Mouse (Mus musculus) liver, embryonic 11.5 days (tissue): ENCODE measurements at regions not wholly inside any gene's neighbourhood (a gene's known extent, or its start where the extent isn't known, plus 50 kb on each side); places are given as distances from the start of the nearest gene placed in this dataset.
A peak's percentile ranks its signal among the peaks of the same experiment; 100 is the strongest.

Source experiments
- ATAC-seq: fragments of 200-750 bp; cut with Nextera tagmentation; replicated peaks from 2 replicates; pipeline ENCODE4 v1.8.0; 2017; ENCODE audit warnings: moderate number of reproducible peaks, mild to moderate bottlenecking, moderate TSS enrichment, moderate library complexity; ENCODE audit not compliant: low FRiP score
- DNase-seq: peaks from one replicate; pipeline ENCODE4 v3.0.0-alpha.2; 2017; ENCODE audit warnings: low spot score
- H3K27ac ChIP-seq: fragments of 300-500 bp; sonication (generic); 2 replicates; pipeline ENCODE4 v1.5.1; 2014; ENCODE audit warnings: mild to moderate bottlenecking, low read depth, low read length, control low read depth
- H3K27me3 ChIP-seq: fragments of 300-500 bp; sonication (generic); replicated peaks from 2 replicates; pipeline ENCODE4 v1.6.1; 2014; ENCODE audit warnings: low read length, mixed read lengths; ENCODE audit not compliant: control insufficient read depth, insufficient read depth
- H3K36me3 ChIP-seq: fragments of 300-500 bp; sonication (generic); 2 replicates; pipeline ENCODE4 v1.6.1; 2014; ENCODE audit warnings: mild to moderate bottlenecking, low read length, moderate library complexity, mixed read lengths; ENCODE audit not compliant: control insufficient read depth, insufficient read depth
- H3K4me1 ChIP-seq: fragments of 300-500 bp; sonication (generic); replicated peaks from 2 replicates; pipeline ENCODE4 v1.6.1; 2014; ENCODE audit warnings: low read length, mixed read lengths; ENCODE audit not compliant: control insufficient read depth, insufficient read depth
- H3K4me2 ChIP-seq: fragments of 300-500 bp; sonication (generic); 2 replicates; pipeline ENCODE4 v1.6.1; 2014; ENCODE audit warnings: mild to moderate bottlenecking, control low read depth, moderate library complexity
- H3K4me3 ChIP-seq: fragments of 300-500 bp; sonication (generic); 2 replicates; pipeline ENCODE4 v1.5.1; 2014; ENCODE audit warnings: low read depth, low read length, control low read depth
- H3K9ac ChIP-seq: fragments of 300-500 bp; sonication (generic); 2 replicates; pipeline ENCODE4 v1.6.1; 2014; ENCODE audit warnings: low read depth, low read length, control low read depth
- H3K9me3 ChIP-seq: fragments of 300-500 bp; sonication (generic); 2 replicates; pipeline ENCODE4 v1.6.1; 2016; ENCODE audit warnings: low read length, inconsistent platforms, mixed read lengths; ENCODE audit not compliant: control insufficient read depth
- WGBS: fragments of 180-500 bp; shearing (Covaris S2); extraction: QIAGEN DNeasy Blood & Tissue Kit; methylation state at CpG from one replicate; pipeline ENCODE4 v1.1.7; 2014; 5-methylcytosine and 5-hydroxymethylcytosine counted together

GRCm38 (mm10) chr2:166331192-166331591, 175.7 kb upstream of the Sulf2 start:
- H3K4me3 ChIP-seq = no peak overlapping the region
- H3K4me2 ChIP-seq = no peak overlapping the region
- ATAC-seq (no peak), DNase-seq (no peak)
- no peaks in the 10 kb centered on the region for H3K9me3 ChIP-seq
- no peak overlapping the region for H3K9ac ChIP-seq
- H3K36me3 ChIP-seq = no peaks in the 10 kb centered on the region
- no peaks in the 10 kb centered on the region for H3K27me3 ChIP-seq
- H3K4me1 ChIP-seq = 0 out of 2 replicates have a peak, but pooled peaks cover 3% of the 10 kb centered on the region
- WGBS = 85% methylated on average over 4 of the region's 4 CpGs
- H3K27ac ChIP-seq = no peak overlapping the region

- H3K9ac ChIP-seq = no peak overlapping the region
- no peak overlapping the region for H3K4me3 ChIP-seq
- no peaks in the 10 kb centered on the region for H3K27me3 ChIP-seq
- ATAC-seq (no peak), DNase-seq (no peak)
- 0 out of 2 replicates have a peak, but pooled peaks cover 3% of the 10 kb centered on the region for H3K4me1 ChIP-seq
- H3K36me3 ChIP-seq = no peaks in the 10 kb centered on the region
- no peak overlapping the region for H3K4me2 ChIP-seq
- no peaks in the 10 kb centered on the region for H3K9me3 ChIP-seq
- 45% methylated on average over 6 of the region's 6 CpGs for WGBS
- no peak overlapping the region for H3K27ac ChIP-seq
Measured at GRCm38 (mm10) chr2:166330364-166330763, 174.9 kb upstream of the Sulf2 start.

- WGBS = 75% methylated on average over 14 of the region's 14 CpGs
- Histone ChIP-seq H3K27me3 (no peaks in the 10 kb centered on the region), H3K9me3 (no peaks in the 10 kb centered on the region), H3K36me3 (no peaks in the 10 kb centered on the region), H3K4me1 (0 out of 2 replicates have a peak, but pooled peaks cover 2% of the 10 kb centered on the region), H3K4me2 (no peak overlapping the region), H3K4me3 (no peak overlapping the region), H3K9ac (no peak overlapping the region), H3K27ac (no peak overlapping the region)
- ATAC-seq (no peak), DNase-seq (no peak)
Measured at GRCm38 (mm10) chr2:166329556-166330340, 174.3 kb upstream of the Sulf2 start.

- H3K9me3 ChIP-seq = no peaks in the 10 kb centered on the region
- no peak for ATAC-seq
- no peak overlapping the region for H3K4me2 ChIP-seq
- no peak overlapping the region for H3K9ac ChIP-seq
- no peak overlapping the region for H3K4me3 ChIP-seq
- no peaks in the 10 kb centered on the region for H3K27me3 ChIP-seq
- H3K4me1 ChIP-seq = 0 out of 2 replicates have a peak, but pooled peaks cover 7% of the 10 kb centered on the region
- no peak overlapping the region for H3K27ac ChIP-seq
- no peaks in the 10 kb centered on the region for H3K36me3 ChIP-seq
- WGBS = 61% methylated on average over 5 of the region's 5 CpGs
- DNase-seq = no peak
Measured at GRCm38 (mm10) chr2:166326932-166327331, 171.5 kb upstream of the Sulf2 start.

- Histone ChIP-seq H3K36me3 (no peaks in the 10 kb centered on the region), H3K27ac (peak overlapping the region; percentile 59), H3K4me2 (no peak overlapping the region), H3K9ac (no peak overlapping the region), H3K4me3 (no peak overlapping the region), H3K27me3 (no peaks in the 10 kb centered on the region), H3K4me1 (0 out of 2 replicates have a peak, but pooled peaks cover 7% of the 10 kb centered on the region), H3K9me3 (no peaks in the 10 kb centered on the region)
- DNase-seq (no peak), ATAC-seq (no peak)
- WGBS = 57% methylated on average over 3 of the region's 3 CpGs
Measured at GRCm38 (mm10) chr2:166324954-166325353, 169.5 kb upstream of the Sulf2 start.

GRCm38 (mm10) chr2:166324439-166324838, 169.0 kb upstream of the Sulf2 start:
- Histone ChIP-seq H3K9me3 (no peaks in the 10 kb centered on the region), H3K9ac (no peak overlapping the region), H3K27ac (peak overlapping the region; percentile 59; the same call in 1 of the 2 replicates), H3K4me1 (0 out of 2 replicates have a peak, but pooled peaks cover 7% of the 10 kb centered on the region), H3K4me3 (no peak overlapping the region), H3K4me2 (no peak overlapping the region), H3K36me3 (no peaks in the 10 kb centered on the region), H3K27me3 (no peaks in the 10 kb centered on the region)
- DNase-seq (no peak), ATAC-seq (no peak)
- 60% methylated on average over 10 of the region's 10 CpGs for WGBS

GRCm38 (mm10) chr2:166322668-166323043, 167.2 kb upstream of the Sulf2 start:
- H3K27me3 ChIP-seq = no peaks in the 10 kb centered on the region
- 0 out of 2 replicates have a peak, but pooled peaks cover 7% of the 10 kb centered on the region for H3K4me1 ChIP-seq
- H3K9me3 ChIP-seq = no peaks in the 10 kb centered on the region
- no peak overlapping the region for H3K27ac ChIP-seq
- ATAC-seq = no peak
- no peak for DNase-seq
- 44% methylated on average over 6 of the region's 6 CpGs for WGBS
- no peaks in the 10 kb centered on the region for H3K36me3 ChIP-seq
- H3K4me3 ChIP-seq = no peak overlapping the region
- H3K9ac ChIP-seq = no peak overlapping the region
- no peak overlapping the region for H3K4me2 ChIP-seq

- WGBS = 76% methylated on average over 6 of the region's 6 CpGs
- H3K27ac ChIP-seq = no peak overlapping the region
Measured at GRCm38 (mm10) chr2:166321992-166322667, 166.7 kb upstream of the Sulf2 start.

More at GRCm38 (mm10) chr2:166321992-166322667, 166.7 kb upstream of the Sulf2 start:
- Histone ChIP-seq H3K27me3 (no peaks in the 10 kb centered on the region), H3K4me2 (no peak overlapping the region), H3K4me1 (0 out of 2 replicates have a peak, but pooled peaks cover 7% of the 10 kb centered on the region), H3K4me3 (no peak overlapping the region), H3K36me3 (no peaks in the 10 kb centered on the region), H3K9ac (no peak overlapping the region), H3K9me3 (no peaks in the 10 kb centered on the region)
- DNase-seq = no peak
- no peak for ATAC-seq
